Mouse (Mus musculus) spleen, adult 2 months (tissue): ENCODE measurements around the gene Olfr923.

ENCODE experiments used
- CTCF ChIP-seq: fragments of 200-500 bp; IDR thresholded peaks from 2 replicates; pipeline ENCODE4 v1.5.1; 2011; ENCODE audit warnings: mild to moderate bottlenecking, inconsistent platforms; ENCODE audit not compliant: insufficient read depth, insufficient read length, insufficient replicate concordance; ENCODE audit errors: extremely low read depth
- POLR2A ChIP-seq: fragments of 200-500 bp; IDR thresholded peaks from 2 replicates; pipeline ENCODE4 v1.6.1; 2011; ENCODE audit warnings: low read depth, low read length, inconsistent platforms

GRCm38 (mm10) chr9:38854760-38855159, 28.4 kb downstream of the Olfr923 start, which contains the start of gene Olfr26:
- TF ChIP-seq CTCF (no peak), POLR2A (no peak)
